Mouse (Mus musculus) bone marrow, adult 2 months (tissue): Measurements from ENCODE around the gene Best1.

Experiments used
- CTCF ChIP-seq: fragments of 200-500 bp; IDR thresholded peaks from 2 replicates; pipeline ENCODE4 v1.5.1; 2011; ENCODE audit warnings: low read length, control low read depth; ENCODE audit not compliant: control insufficient read depth, insufficient read depth
- POLR2A ChIP-seq: fragments of 200-500 bp; IDR thresholded peaks from 2 replicates; pipeline ENCODE4 v1.6.1; 2011; ENCODE audit warnings: low read depth, mild to moderate bottlenecking, control low read depth, low read length, borderline replicate concordance; ENCODE audit not compliant: control insufficient read depth

DNA sequence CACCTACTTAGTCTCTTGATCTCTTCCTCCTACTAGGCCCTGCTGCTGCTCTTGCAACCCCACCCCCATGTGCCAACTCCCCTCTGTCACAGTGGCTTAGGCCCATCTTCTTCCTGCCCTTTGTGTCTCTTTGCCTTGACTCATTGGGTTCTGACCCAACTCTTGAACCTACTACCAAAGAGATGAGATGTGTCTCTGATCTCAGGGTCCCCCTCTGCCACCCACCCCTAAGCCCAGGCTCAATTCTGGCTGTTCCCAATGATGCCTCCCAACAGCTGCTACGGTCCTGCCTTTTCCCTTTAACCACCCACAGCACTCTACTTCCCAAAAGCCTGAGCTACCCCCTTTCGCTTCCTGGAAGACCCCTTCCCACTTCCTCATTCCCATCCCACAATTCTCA is 20.5 kb upstream of the Best1 start:
- TF ChIP-seq POLR2A (no peak), CTCF (no peak)
